Mouse (Mus musculus): ENCODE results near the gene A3galt2. TPM values are rescaled to one million over a fixed set of nuclear protein-coding genes. Genes with fewer than 3 reads are reported as not detected.

A3galt2 gene
- polyA plus RNA-seq (2012; rRNA removed), result 0.04 and 0.15 TPM in 2 replicates

DNA sequence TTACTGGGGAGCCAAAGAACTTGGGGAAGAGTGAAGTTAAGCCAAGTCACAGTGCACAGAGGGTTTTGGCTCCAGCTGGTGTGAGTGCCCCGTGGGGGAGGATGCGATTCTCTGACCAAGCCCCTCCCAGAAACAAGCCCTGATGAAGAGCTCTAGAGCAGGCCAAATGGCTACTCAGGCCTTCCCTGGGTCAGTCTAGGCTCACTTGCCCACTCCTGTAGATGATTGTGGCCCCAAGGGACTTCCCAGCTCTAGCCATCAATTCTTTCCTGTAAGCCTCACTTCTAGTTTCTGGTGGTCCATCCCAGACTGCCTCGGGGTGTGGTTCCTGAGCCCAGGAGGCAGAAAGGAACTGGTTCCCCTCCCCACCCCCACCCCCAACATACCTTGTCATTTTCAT lies at the start of gene A3galt2:
Gene A3galt2, plus strand, starts transcription at position 301 of the 400 bp plus-strand sequence.
- WGBS, result 63% methylated on average over 3 of the region's 3 CpGs
- DNase-seq (ENCODE audit: low read depth, low spot score), result no peak

DNA sequence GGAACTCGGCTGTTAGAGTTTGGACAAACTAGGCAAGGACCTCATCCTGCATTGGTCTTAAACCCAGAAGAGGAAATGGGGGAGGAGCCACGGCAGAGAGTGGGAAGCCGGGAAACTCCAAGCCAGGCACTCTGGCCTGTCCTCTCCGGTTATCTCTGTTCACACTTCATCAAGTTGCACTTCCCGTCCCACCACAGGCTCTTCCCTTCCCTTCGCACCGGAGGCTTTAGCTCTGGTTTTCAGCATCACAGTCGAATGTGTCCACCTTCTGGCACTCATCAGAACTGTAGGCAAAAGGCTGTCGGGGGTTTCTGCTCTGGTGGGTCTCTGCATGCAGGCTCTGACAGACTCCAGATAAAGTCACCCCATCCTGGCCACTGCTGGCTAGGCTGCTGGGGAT lies 48.5 kb upstream of the A3galt2 start:
- WGBS, result 14% methylated on average over 9 of the region's 9 CpGs
- DNase-seq (ENCODE audit: low read depth, low spot score), result no peak

DNA sequence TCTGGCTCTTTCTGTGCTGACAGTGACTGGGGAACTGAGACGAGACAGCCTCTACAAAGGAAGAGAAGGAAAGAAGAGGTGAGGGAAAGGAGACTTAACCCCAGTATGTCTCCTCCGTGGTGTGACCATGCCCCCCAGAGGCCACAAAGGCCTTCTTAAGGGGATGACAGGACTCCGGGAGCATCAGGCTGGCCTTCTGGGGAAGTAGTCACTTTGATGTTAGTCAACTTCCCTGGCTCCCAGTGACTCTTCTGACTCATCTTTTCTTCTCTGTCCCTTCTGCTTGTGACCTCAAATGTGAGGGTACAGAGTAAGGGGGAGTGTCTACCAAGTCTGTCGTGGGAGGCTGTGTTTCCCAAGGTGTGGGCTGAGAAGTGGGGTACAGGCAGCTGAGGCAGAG lies 47.8 kb upstream of the A3galt2 start:
- no peak for DNase-seq (ENCODE audit: low read depth, low spot score)
- WGBS, result 69% methylated on average over 4 of the region's 4 CpGs

GRCm38 (mm10) chr4:128709061-128709780 lies 45.9 kb upstream of the A3galt2 start:
- DNase-seq (ENCODE audit: low read depth, low spot score), result no peak
- 67% methylated on average over 15 of the region's 15 CpGs for WGBS

- no peak for DNase-seq (ENCODE audit: low read depth, low spot score)
- WGBS, result 90% methylated on average over 12 of the region's 12 CpGs
These were observed 45.4 kb upstream of the A3galt2 start for GRCm38 (mm10) chr4:128709781-128710166.

DNA sequence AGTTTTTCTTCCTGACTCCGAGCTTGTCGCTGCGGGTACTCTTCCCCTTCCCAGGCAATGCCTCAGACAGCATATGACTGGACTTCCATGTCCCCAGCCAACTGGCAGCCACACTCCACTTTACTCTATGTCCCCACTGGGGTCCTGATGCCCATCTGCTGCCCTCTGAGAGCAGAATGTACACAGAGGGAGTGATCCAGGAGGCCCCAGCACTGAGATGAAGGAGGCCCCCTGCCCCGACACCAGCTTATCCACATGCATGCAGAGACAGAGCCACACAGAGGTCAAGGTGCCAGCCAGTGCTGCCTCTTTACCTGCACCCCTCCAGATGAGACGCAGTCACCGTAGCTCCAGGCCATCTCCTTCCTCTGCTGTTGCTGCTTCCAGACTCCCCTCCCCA lies 44.9 kb upstream of the A3galt2 start:
- WGBS, result 94% methylated on average over 6 of the region's 6 CpGs
- no peak for DNase-seq (ENCODE audit: low read depth, low spot score)

DNA sequence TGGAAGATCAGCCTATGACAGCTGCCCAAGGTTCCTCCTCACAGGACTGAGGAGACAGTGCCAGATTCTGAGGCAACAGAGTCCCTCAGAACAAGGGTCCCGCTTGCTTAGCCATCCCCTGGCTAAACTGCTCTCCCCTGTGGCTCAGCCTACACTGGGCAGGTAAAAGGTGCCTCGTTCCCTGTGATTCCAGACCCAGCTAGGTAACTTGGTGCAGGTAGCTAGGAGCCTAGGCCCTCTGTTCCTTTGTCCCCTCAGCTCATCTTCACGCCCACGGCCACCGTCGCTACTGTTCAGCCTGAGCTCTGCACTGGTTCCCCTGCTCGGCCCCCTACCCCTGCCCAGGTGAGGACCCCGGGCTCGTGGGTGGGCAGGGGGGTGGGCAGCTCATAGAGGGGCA lies 44.4 kb upstream of the A3galt2 start:
- 85% methylated on average over 9 of the region's 9 CpGs for whole genome bisulfite sequencing
- no peak for DNase-seq (ENCODE audit: low read depth, low spot score)

DNA sequence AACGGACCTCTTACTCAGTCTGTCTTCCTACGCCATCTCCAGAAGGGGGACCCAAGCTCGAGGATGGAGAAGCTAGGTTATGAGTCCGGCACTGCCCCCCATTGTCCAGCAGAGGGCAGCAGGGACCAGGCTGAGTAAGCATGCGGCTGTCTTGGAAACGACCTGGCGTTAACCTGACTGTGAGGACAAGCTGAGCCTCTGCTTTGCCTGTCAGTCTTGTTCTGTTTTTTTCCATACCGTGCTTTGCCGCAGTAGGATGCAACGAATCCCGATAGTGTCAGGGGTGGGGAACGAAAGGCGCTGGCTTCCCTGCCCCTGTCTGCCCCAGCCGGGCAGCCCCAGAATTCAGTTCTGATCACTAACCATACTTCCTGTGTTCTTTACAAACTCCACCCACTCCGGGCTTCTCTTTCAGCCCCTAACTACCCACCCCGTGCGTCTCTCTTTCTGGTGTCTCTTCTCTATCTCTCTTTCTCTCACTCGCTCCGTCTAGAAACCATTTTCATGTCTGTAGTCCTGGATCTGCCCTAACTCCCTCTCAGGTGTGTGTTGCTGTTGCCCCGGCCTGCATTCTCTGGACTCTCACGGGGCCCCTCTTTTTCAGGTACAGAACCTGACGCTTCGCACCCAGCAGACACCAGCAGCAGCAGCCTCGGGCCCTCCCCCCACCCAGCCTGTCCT lies 43.6 kb upstream of the A3galt2 start:
- DNase-seq (ENCODE audit: low read depth, low spot score), result peak; percentile 86
- WGBS, result 9% methylated on average over 24 of the region's 24 CpGs

DNA sequence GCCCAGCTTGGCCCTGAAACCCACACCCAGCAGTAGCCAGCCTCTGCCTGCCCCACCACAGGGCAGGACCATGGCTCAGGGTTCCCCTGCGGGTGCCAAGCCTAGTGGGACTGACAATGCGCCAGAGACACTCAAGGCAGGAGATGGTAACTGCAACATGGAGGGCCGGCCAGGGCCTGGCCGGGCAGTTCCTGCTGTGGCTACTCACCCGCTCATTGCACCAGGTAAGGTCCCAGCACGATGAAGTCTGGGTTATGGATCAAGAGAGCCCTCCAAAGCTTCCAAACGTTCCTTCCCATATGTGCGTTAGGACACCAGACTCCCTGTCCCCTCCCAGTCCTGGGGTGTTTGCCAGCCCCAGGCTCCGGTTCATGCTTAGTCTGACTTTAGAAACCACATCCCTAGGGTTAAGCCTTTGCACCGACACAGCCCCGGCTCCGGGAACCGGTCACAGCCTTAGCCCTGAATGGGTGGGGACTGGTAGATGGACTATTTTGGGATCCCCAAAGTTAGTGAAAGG lies 43.0 kb upstream of the A3galt2 start:
- no peak for DNase-seq (ENCODE audit: low read depth, low spot score)
- 62% methylated on average over 13 of the region's 13 CpGs for WGBS

DNA sequence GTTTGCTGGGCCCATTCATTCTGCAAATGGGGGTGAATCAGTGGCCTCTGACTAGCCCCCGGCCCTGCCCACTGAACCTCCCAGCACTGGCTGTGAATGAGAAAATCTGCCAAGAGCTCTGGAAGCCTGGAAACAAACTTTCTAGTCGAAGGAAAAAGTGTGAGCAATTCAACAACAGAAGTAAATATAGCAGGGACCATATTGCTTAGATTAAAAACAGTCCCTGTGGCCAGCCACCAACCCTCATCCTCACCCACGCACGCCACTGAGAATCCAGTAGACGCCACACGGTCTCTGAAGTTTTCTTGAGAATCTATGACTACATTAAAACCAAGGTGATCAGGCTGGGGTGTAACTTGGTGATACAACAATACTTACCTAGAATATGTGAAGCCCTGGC lies 42.2 kb upstream of the A3galt2 start:
- WGBS, result 84% methylated on average over 6 of the region's 6 CpGs
- DNase-seq (ENCODE audit: low read depth, low spot score), result no peak

GRCm38 (mm10) chr4:128715241-128716204 lies 39.6 kb upstream of the A3galt2 start:
- DNase-seq (ENCODE audit: low read depth, low spot score), result no peak
- 59% methylated on average over 14 of the region's 14 CpGs for WGBS

DNA sequence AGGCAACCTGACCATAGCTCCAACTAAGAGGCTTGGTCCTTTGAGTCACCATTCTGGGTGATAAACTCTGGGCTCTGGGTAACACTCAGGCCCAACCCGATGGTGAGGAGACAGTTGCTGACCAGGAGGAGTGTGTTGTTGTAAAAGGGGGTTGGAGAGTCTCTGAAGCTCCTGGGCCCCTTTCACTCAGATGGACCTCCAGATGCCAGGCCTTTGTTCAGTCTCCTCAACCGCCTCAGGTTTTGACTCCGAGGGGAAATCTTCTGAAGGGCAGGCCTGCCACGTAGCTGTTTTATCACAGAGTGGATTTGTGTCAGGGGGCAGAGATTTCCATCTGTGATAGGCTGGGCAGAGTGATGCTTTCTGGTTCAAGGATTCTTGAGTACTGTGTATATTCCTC lies 38.9 kb upstream of the A3galt2 start:
- DNase-seq (ENCODE audit: low read depth, low spot score), result no peak
- WGBS, result 64% methylated on average over 4 of the region's 4 CpGs

- DNase-seq (ENCODE audit: low read depth, low spot score), result no peak
- 77% methylated on average over 9 of the region's 9 CpGs for WGBS
These were observed 38.4 kb upstream of the A3galt2 start for GRCm38 (mm10) chr4:128716731-128717130.

- no peak for DNase-seq (ENCODE audit: low read depth, low spot score)
These were observed 35.1 kb upstream of the A3galt2 start for GRCm38 (mm10) chr4:128720110-128720509.

DNA sequence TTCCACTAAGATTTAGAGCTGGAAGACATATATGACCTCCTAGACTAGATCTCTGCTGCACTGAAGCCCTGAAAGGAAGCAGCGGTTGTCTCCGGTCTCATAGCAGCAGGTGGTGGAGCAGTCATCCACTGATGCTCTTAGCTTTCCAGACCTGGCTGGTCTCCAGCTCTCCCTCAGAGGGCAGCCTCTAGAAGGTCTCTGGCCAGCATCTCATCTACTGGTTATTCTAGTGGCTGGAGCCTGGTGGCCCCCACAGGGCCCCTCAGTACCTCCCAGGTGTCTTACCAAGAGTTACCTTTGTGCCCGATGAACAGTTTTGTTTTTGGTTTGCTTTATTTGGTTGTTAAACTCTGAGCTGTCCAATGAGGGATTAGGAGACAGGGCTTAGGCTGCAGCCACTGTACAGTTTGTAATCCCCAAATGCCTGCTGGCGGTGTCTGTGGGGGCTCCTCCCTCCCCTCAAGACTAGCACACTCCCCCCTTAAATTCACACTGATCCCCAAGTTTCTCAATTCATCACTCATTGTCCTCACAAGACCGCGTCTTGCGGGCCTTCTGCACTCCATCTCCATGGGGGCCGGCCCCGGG lies 34.0 kb upstream of the A3galt2 start:
- 78% methylated on average over 9 of the region's 9 CpGs for WGBS
- no peak for DNase-seq (ENCODE audit: low read depth, low spot score)

More at GRCm38 (mm10) chr4:128720110-128720509, 35.1 kb upstream of the A3galt2 start:
- WGBS, result 12% methylated on average over 5 of the region's 5 CpGs

GRCm38 (mm10) chr4:128721761-128722160 lies 33.4 kb upstream of the A3galt2 start:
- WGBS, result 88% methylated on average over 4 of the region's 4 CpGs
- no peak for DNase-seq (ENCODE audit: low read depth, low spot score)

GRCm38 (mm10) chr4:128722932-128723331 lies 32.2 kb upstream of the A3galt2 start:
- 89% methylated on average over 8 of the region's 8 CpGs for WGBS
- DNase-seq (ENCODE audit: low read depth, low spot score), result no peak

- DNase-seq (ENCODE audit: low read depth, low spot score), result no peak
- WGBS, result 90% methylated on average over 13 of the region's 13 CpGs
These were observed 31.7 kb upstream of the A3galt2 start for GRCm38 (mm10) chr4:128723431-128723830.

DNA sequence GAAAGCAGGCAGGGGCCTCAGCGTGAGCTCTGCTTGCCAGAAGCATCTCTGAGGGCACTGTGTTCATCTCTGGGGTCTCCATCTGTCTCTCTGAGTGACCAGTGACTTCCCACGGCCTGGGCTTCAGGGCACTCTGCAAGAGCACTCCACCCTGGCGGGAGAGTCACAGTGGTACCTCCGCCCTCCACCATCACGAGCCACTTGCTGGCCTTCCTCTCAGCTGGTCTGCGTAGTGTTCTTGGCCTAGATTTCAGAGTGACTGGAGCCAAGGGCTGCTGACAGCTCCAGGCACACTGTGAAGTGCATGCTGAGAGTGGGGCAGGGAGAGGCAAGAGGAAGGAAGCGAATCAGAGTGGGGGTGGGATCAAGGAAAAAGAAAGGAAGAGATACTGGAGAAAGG lies 31.1 kb upstream of the A3galt2 start:
- WGBS, result 80% methylated on average over 7 of the region's 7 CpGs
- DNase-seq (ENCODE audit: low read depth, low spot score), result no peak
